Mouse (Mus musculus) megakaryocyte, embryonic 14.5 days (primary cell): ENCODE results near the gene Hcls1. TPM values are rescaled to one million over a fixed set of nuclear protein-coding genes. Genes with fewer than 3 reads are reported as not detected.

Source experiments
- H3K27me3 ChIP-seq: replicated peaks from 2 replicates; pipeline ENCODE3; 2012; ENCODE audit warnings: inconsistent platforms
- H3K36me3 ChIP-seq: replicated peaks from 2 replicates; pipeline ENCODE3; 2012; ENCODE audit warnings: low read length, inconsistent platforms, mixed read lengths
- H3K4me1 ChIP-seq: 2 replicates; pipeline ENCODE4 v1.6.1; 2012; ENCODE audit warnings: inconsistent platforms
- H3K4me3 ChIP-seq: replicated peaks from 2 replicates; pipeline ENCODE3; 2012; ENCODE audit warnings: moderate library complexity, mild to moderate bottlenecking, inconsistent platforms
- H3K9me3 ChIP-seq: 2 replicates; pipeline ENCODE4 v1.6.1; 2012; ENCODE audit warnings: inconsistent platforms
- FLI1 ChIP-seq: IDR thresholded peaks from 2 replicates; pipeline ENCODE4 v1.6.1; 2012; ENCODE audit warnings: low read length, inconsistent platforms, mixed read lengths
- GATA1 ChIP-seq: IDR thresholded peaks from 3 replicates; pipeline ENCODE4 v1.6.1; 2012; ENCODE audit warnings: mixed read lengths, low read length, inconsistent platforms, borderline replicate concordance
- polyA plus RNA-seq: library from polyadenylated mRNA; stranded (reverse); fragments of >175 nt; gene quantifications from 2 replicates; pipeline ENCODE4 v1.2.3, GENCODE M21; 2012; ENCODE audit warnings: low replicate concordance; ENCODE audit not compliant: insufficient read depth

Gene Hcls1
- polyA plus RNA-seq, 1 experiment = 219 TPM

DNA sequence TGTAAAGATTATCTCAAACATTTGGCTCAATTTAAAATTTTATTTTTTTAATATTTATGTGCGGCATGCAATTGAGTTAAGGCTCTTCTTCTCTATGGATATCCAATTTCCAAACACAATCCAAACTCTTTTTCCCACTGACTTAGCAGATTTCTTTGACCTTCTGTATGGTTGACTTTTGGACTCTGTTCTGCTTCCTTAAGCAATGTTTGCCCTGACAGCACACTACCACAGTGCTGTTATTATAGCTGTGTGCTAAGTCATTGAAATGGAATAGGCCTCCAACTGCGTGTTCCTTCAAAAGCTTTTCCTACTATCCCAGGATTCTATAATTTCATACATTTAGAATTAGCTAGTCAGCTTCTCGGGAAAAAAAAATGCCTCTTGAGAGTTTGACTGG, 8.8 kb downstream of the Hcls1 start:
- no peak for TF ChIP-seq FLI1
- no peak for TF ChIP-seq GATA1
- no peaks in the 10 kb centered on the region for H3K9me3 ChIP-seq
- peaks cover 68% of the 10 kb centered on the region for H3K4me1 ChIP-seq
- no peaks in the 10 kb centered on the region for H3K27me3 ChIP-seq
- H3K36me3 ChIP-seq = peaks cover 74% of the 10 kb centered on the region
- no peak overlapping the region for H3K4me3 ChIP-seq

DNA sequence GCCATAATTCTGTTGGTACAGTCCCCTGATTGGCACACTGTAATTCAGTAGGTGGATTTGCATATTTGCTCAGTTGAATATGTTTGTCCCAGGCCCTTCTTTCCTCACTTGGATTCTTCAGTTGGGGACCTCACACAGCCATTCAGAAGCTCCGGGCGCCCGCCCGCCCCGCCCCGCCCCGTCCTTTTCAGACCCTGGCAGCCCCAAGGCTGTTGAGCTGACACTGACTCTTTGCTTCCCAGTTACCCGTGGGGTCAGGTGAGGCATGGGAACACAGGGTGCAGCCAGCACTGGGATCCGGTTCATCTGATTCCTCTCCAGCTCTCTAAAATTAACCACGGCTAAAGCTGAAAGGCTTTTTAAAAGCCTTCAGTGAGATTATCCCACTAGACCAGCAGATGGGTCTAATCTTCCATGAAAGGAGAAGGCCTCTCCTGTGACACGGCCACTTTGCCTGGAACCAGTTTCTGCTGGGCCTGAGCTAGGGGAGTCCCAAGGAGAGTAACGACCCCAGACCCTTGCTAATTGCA, 10.2 kb downstream of the Hcls1 start:
- Histone ChIP-seq H3K36me3 (peaks cover 74% of the 10 kb centered on the region), H3K9me3 (no peaks in the 10 kb centered on the region), H3K4me1 (peaks cover 68% of the 10 kb centered on the region), H3K27me3 (no peaks in the 10 kb centered on the region), H3K4me3 (no peak overlapping the region)
- TF ChIP-seq GATA1 = no peak
- no peak for TF ChIP-seq FLI1

DNA sequence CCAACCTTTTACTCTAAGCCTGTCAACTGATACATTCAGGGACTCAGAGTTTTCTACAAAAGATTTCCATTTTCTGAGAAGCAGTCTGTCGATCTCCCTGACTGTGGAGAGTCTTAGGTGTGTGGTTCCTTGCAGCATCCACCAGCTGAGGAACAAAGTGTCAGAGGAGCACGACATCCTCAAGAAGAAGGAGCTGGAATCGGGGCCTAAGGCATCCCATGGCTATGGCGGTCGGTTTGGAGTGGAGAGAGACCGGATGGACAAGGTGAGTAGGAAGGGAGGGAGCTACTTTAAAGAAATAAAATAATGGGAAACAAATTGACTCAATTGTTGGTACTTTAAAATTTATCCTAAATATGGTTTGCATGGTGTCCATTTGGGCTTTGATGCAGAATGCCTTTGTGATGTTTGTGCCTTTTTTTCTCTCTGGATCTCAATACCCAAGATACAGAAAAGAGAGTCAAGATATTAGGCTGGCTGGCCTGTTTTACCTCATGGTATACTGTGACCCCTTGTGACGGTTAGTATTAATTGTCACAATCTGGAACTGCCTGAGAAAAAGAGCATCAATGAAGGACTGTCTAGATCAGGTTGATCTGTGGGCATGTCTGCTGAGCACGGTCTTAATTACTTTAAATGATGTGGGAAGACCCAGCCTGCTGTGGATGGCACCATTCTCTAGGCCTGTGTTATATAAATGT, 11.8 kb downstream of the Hcls1 start:
- no peak overlapping the region for H3K4me3 ChIP-seq
- peaks cover 54% of the 10 kb centered on the region for H3K4me1 ChIP-seq
- TF ChIP-seq FLI1 (no peak), GATA1 (no peak)
- H3K9me3 ChIP-seq = no peaks in the 10 kb centered on the region
- peaks cover 78% of the 10 kb centered on the region for H3K36me3 ChIP-seq
- no peaks in the 10 kb centered on the region for H3K27me3 ChIP-seq

DNA sequence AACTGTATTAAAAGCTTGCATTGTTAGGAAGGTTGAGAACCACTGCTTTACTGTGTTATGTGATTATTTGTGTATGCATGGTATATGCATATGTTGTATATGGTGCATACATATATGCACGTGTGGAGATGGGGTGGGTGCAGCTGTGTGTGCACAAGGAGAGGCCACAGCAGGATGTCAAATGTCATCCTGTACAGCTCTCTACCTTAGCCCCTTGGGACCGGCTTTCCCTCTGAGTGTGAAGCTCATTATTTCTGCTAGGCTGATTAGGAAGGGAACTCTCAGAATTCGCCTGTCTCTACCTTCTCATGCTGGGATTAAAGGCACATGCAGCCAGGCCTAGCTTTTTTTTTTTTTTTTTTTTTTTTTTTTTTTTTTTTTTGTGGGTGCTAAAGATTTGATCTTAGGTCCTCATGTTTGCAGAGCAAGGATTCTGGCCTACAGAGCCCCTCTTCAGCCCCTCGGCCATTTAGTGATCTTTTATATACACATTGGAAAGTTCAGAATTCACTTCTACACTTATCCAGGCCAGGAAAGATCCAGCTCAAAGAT, 12.9 kb downstream of the Hcls1 start:
- Histone ChIP-seq H3K36me3 (peaks cover 78% of the 10 kb centered on the region), H3K4me1 (peaks cover 43% of the 10 kb centered on the region), H3K4me3 (no peak overlapping the region), H3K27me3 (no peaks in the 10 kb centered on the region), H3K9me3 (no peaks in the 10 kb centered on the region)
- no peak; the same call in 1 of the 2 replicates for TF ChIP-seq FLI1
- no peak for TF ChIP-seq GATA1

DNA sequence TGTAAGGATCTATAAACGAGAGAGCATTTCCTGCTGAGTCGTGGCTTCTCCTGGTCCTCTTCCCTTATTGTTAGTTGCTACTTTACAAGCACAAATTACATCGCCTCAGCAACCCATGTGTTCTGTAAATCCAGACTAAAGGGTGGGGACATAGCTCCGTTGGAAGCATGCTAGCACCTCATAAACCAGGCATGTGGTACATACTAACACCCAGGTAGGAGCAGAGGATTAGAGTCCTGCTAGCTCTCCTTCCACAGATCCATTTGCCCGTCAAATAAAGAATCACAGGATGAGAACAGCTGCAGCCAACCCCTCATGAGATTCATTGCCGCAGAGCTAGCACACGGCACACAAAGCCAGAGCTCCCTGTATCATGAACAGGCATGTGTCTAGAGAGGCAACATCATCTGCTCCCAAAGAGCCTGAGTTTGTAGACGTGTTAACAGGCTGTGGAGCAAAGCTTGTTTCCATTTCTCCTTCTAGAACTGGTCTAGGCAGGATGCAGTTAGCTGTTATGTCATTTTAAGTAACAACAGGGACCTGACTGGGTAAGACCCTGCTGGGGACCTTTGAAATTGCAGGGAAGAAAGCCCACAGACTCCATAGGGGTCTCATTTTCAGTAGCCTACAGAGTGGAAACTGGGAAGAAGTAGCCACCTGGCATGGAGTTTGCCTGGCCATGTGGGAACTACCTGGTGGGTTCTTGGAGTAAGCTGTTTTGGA, 15.0 kb downstream of the Hcls1 start:
- peaks cover 85% of the 10 kb centered on the region for H3K36me3 ChIP-seq
- H3K4me3 ChIP-seq = no peak overlapping the region
- H3K9me3 ChIP-seq = no peaks in the 10 kb centered on the region
- H3K4me1 ChIP-seq = peaks cover 35% of the 10 kb centered on the region
- H3K27me3 ChIP-seq = no peaks in the 10 kb centered on the region
- no peak for TF ChIP-seq GATA1
- TF ChIP-seq FLI1 = no peak

DNA sequence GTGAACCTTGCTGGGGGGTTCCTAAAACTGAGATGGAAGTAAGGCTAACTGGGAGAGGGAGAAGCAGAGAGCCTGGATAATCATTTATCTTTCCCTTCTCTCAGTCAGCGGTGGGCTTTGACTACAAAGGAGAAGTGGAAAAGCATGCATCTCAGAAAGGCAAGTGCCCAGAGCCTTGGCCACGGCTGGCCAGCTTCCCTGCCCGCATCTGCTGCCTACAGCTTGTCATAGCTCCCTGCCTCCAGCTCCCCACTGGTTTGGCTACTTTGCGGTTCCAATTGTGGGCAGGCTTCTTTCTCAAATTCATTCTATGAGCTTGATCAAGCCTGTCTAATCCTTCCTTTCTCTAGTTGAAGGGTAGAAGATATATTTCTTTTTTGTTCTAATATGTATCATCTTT, 16.2 kb downstream of the Hcls1 start:
- Histone ChIP-seq H3K4me3 (no peak overlapping the region), H3K4me1 (peaks cover 28% of the 10 kb centered on the region), H3K27me3 (no peaks in the 10 kb centered on the region), H3K9me3 (no peaks in the 10 kb centered on the region), H3K36me3 (peaks cover 91% of the 10 kb centered on the region)
- TF ChIP-seq GATA1 = no peak
- no peak for TF ChIP-seq FLI1

DNA sequence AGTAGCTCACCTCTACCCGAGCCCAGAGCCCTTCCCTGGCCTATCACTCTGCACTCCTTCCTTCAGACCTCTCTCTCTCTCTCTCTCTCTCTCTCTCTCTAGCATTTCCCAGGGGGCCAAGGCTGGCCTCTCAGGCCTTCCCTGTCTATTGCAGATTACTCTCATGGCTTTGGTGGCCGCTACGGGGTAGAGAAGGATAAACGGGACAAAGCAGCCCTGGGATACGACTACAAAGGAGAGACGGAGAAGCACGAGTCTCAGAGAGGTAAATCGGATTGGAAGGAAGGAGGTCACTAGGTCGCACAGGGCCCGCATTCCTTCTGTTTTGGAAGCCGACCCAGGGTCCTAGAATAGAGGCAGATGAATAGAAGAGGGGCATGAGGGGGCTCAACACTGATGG, 20.3 kb downstream of the Hcls1 start:
- TF ChIP-seq FLI1 (no peak), GATA1 (no peak)
- peaks cover 66% of the 10 kb centered on the region for H3K36me3 ChIP-seq

DNA sequence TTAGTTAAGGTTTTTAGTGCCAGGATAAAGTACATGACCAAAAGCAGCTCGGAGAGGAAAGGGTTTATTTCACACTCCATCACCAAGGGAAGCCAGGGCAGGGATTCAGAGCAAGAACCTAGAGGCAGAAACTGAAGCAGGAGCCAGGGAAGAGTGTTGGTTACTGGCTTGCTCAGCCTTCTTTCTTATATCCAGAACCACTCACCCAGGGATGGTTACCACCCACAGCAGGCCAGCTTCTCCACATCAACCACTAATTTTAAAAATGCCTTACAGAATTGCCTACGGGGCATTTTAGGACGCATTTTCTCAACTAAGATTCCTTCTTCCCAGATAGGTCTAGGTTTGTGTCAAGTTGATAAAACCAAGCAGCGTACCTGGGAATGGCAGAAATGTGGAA, 28.6 kb downstream of the Hcls1 start:
- TF ChIP-seq FLI1 (no peak), GATA1 (no peak)
- no peaks in the 10 kb centered on the region for H3K27me3 ChIP-seq
- H3K4me1 ChIP-seq = no peaks in the 10 kb centered on the region
- no peaks in the 10 kb centered on the region for H3K9me3 ChIP-seq
- H3K4me3 ChIP-seq = no peak overlapping the region
- peaks cover 71% of the 10 kb centered on the region for H3K36me3 ChIP-seq

More for the DNA sequence above, 20.3 kb downstream of the Hcls1 start:
- Histone ChIP-seq H3K27me3 (no peaks in the 10 kb centered on the region), H3K4me3 (no peak overlapping the region), H3K9me3 (0 out of 2 replicates have a peak, but pooled peaks cover 3% of the 10 kb centered on the region), H3K4me1 (peaks cover 2% of the 10 kb centered on the region; the same call in 1 of the 2 replicates)

DNA sequence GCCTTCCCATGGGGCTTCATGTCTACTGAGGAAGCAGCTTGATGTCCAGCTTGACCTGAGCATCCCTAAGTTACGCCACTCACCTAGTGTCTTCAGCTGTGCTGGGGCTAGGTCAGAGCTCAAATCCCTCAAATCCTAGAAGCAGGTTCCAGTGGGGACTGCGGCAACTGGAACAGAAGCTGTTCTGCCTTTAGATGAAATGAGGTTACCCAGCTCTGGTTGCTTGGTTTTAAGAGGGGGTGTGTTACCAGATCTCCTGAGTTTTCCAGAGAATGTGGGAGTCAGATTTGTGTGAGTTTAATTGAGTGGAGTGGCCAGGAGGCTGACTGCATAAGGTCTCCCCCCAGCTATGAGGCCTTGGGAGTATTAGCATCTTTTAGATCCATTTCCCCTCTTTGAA, 44.3 kb downstream of the Hcls1 start:
- Histone ChIP-seq H3K9me3 (peaks cover 12% of the 10 kb centered on the region), H3K4me1 (0 out of 2 replicates have a peak, but pooled peaks cover 4% of the 10 kb centered on the region), H3K4me3 (no peak overlapping the region), H3K27me3 (peaks cover 2% of the 10 kb centered on the region), H3K36me3 (peaks cover 2% of the 10 kb centered on the region)
- no peak for TF ChIP-seq GATA1
- no peak for TF ChIP-seq FLI1

DNA sequence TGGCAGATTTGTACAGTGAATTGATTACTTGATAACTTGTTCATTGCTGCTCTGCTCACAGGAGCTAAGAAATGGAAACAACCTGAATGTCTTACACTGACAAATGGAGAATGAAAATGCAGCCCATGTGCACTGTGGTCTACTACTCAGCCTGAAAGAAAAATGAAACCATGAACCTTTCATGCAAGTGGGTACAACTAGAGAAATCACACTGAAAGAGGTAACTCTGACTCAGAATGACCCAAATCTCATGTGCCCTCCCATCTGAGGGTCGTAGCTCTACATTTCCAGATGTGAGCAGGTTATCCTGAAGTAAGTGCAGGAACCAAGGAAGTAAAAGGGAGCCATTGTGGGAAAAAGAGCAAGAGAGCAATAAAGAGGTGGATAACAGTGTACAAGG, 49.0 kb downstream of the Hcls1 start:
- TF ChIP-seq GATA1 (no peak), FLI1 (no peak)

More for the DNA sequence above, 49.0 kb downstream of the Hcls1 start:
- H3K4me3 ChIP-seq = no peak overlapping the region
- H3K27me3 ChIP-seq = peaks cover 2% of the 10 kb centered on the region
- H3K9me3 ChIP-seq = peaks cover 12% of the 10 kb centered on the region
- peaks cover 2% of the 10 kb centered on the region for H3K36me3 ChIP-seq
- peaks cover 23% of the 10 kb centered on the region for H3K4me1 ChIP-seq
